Mouse (Mus musculus) retina, postnatal 7 days (tissue): ENCODE measurements around the gene Tomm70a.
"Not testable (repeated sequence)": the region's sequence is repeated elsewhere in the genome, so short reads cannot be mapped to it uniquely, and the experiment has no call there.

Experiments used
- DNase-seq: peaks from one replicate; pipeline ENCODE4 v3.0.0-alpha.2; 2012; ENCODE audit warnings: low read depth, low spot score

Gene Tomm70a

DNA sequence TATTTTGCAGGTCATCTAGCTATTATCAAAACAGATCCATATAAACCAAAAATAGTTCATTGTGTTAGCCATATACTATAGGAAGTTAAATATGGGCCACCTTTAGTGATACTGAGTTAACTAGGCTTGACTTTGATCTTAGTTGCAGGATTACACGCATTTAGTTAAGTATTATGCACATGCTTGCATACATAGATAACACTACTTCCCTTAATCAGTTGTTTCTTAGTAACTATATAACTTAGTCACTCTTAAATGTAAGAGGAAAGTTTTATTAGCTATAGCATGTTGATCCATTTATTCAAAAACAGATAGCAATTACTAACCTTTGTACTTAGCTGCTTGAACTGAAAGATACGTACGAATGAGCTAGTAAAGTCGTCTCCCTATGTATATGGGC is 29.9 kb downstream of the Tomm70a start:
- no peak for DNase-seq

DNA sequence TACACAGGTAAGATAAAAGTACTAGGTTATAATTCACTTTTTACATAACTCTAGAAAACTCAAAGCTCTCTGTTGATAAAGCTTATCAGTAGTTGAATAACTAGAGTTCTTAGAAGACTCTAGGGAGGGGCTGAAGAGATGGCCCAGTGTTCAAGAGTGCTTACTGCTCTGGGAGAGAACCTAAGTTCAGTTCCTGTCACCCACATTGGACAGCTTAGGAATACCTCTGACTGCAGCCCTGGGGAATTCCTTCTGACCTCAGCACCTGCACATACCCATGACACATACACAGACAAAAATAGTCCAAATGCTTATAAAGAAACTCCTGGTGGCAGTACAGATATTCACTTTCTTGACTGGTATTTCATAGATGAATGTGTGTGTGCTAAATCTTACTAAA is 34.4 kb downstream of the Tomm70a start:
- no peak for DNase-seq

GRCm38 (mm10) chr16:57157076-57157475 is 35.6 kb downstream of the Tomm70a start:
- DNase-seq: no peak

- no peak for DNase-seq
Observed at GRCm38 (mm10) chr16:57157728-57158127, 36.2 kb downstream of the Tomm70a start.

GRCm38 (mm10) chr16:57159835-57160234 is 38.3 kb downstream of the Tomm70a start:
- DNase-seq: no peak

- DNase-seq: no peak
Observed at GRCm38 (mm10) chr16:57162841-57163240, 41.3 kb downstream of the Tomm70a start.

DNA sequence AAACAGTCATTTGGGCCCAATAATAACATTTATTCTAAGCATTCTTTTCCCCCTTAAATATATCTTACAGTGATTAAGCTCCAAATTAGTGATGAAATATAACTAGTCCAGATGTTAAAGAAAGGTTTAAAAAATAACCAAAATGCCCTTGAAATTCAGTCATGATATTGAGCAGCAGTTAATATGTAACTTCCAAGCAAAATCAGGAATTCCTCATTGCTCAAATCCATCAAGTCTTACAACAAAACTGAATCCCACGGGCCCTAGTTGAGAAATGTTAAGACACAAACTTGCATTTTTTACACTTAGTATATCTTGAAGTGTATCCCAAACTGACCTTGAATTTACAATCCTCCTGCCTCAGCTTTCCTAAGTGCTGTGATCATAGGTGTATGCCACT is 42.2 kb downstream of the Tomm70a start:
- DNase-seq: no peak

DNA sequence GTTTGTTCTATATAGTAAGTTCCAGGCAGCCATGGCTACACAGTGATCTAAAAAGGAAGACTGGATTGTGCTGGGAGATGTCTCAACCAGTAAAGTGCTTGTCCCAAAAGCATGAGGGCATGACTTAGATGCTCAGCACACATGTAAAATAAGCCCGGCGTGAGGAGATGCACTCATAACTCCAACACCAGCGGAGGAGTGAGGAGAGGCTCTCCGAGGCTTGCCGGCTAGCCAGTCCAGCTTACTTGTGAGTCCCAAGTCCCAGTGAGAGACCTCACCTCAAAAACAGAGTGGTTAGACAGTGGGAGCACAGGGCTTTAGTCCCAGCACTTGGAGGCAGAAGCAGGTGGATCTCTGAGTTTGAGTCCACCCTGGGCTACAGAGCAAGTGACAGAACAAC is 43.7 kb downstream of the Tomm70a start:
- no peak for DNase-seq

GRCm38 (mm10) chr16:57166086-57166485 is 44.6 kb downstream of the Tomm70a start:
- no peak for DNase-seq

- peak; percentile 82 for DNase-seq
Observed at GRCm38 (mm10) chr16:57166611-57167513, 45.4 kb downstream of the Tomm70a start, which contains the start of gene Nit2. Gene Nit2 (minus strand): TSS chr16:57167341.

GRCm38 (mm10) chr16:57167514-57167912 is 46.0 kb downstream of the Tomm70a start:
- no peak for DNase-seq

- DNase-seq: no peak
Observed at GRCm38 (mm10) chr16:57168236-57168635, 46.7 kb downstream of the Tomm70a start.

GRCm38 (mm10) chr16:57171161-57171560 is 49.7 kb downstream of the Tomm70a start:
- DNase-seq: no peak

DNA sequence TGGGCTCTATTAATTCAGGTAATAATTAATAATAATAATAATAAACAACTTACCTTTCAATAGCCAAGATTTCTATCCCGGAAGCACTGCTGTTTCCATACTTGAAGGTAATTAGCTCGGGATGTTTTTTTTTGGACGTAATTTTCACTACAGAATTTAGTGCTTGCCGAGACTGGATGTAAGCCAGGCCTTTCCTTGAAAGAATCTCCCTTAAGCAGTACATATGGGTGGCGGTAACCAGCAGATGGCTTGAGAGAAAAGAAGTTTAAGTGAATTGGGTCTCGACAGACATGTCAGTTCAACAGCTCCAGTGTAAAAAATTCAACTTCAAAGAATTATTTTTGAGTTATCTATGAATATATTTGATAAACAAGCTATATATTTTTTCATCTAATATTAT is 50.1 kb downstream of the Tomm70a start:
- no peak for DNase-seq

DNA sequence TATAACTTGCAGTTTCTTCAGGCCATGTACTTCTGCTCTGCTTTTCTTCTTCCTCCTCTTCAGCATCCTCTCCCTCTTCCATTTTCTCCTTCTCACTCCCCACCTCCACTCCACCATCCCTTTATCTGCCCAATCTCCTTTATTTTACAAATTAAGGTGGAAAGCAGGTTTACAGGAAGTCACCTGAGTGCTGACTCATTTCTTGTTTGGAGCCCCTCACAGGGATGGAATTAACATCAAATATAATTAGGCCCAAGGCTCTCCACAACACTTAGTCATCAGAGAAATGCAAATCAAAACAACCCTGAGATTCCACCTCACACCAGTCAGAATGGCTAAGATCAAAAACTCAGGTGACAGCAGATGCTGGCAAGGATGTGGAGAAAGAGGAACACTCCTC is 53.0 kb downstream of the Tomm70a start:
- not testable (repeated sequence) for DNase-seq

GRCm38 (mm10) chr16:57175751-57176150 is 54.2 kb downstream of the Tomm70a start:
- no peak for DNase-seq

DNA sequence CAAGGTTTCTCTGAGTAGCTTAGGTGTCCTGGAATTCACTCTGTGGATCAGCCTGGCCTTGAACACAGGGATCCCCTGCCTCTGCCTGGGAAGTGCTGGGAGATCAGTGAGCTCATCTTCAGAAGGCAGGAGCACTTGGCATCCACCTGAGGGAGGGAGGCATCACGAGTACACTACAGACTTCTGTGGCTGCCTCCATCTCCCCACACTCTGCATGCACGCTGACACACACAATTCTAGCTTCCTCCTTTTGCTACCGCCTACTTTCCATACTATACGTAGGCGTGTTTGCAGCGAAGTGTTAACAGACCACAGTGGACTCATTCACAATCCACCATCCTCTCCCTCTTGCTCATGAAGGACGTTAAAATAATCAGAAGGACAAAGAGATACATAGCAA is 54.8 kb downstream of the Tomm70a start:
- no peak for DNase-seq

DNA sequence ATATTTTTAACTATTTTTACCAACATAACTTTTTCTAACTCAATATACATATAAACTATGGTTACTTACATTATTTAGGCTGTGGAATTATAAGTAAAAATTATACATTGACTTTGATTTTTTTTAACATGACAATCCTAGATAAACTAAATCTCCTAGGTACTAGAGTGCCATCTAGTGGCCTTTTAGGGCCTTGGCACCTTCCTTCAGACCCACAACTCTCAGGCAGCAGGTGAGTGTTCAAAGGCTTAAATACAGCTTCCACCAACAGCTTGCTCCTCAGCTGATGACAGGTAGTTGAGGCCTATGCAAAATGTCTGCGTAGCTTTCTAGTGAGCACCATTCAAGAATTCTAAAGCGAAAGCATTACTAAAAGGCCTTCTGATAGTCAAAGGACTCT is 55.8 kb downstream of the Tomm70a start:
- peak; percentile 38 for DNase-seq

- DNase-seq: no peak
Observed at GRCm38 (mm10) chr16:57177664-57178063, 56.2 kb downstream of the Tomm70a start.

GRCm38 (mm10) chr16:57181180-57181579 is 59.7 kb downstream of the Tomm70a start:
- no peak for DNase-seq

DNA sequence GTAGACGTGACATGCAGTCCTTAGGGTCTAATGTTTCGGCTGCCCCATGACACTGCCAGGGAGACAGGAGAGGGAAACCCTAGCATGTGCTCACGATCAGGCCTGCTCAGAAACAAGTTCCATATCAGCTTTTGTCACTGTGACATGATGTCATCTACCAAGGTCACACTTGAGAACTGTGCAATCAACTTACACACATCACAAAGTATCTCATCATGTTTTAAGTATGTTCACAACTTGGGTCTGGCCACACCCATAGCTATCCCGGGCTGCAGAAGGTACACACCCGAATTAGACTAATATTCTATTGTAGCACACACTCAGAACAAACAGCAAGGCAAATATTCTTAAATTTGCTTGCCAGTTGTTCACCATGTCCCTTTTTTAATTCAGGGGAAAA is 60.5 kb downstream of the Tomm70a start:
- DNase-seq: no peak

DNA sequence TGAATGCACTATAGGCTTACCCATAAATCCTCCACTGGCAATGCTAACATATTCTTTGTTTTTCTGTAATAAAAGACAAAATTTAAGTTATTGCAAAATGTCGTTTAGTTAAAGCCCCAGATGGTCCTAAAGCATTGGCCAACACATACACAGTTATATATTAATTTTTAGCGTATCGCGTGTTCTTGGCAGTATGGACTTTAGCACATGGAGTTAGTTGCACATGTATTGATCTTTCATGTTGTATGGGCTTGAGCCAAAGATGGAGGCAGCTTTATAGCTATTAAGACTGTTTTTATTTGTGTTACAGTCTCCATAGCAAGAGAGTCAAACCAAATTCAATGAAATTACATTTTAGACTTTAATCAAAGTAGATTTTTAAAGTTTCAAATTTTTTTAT is 65.1 kb downstream of the Tomm70a start:
- DNase-seq: no peak

DNA sequence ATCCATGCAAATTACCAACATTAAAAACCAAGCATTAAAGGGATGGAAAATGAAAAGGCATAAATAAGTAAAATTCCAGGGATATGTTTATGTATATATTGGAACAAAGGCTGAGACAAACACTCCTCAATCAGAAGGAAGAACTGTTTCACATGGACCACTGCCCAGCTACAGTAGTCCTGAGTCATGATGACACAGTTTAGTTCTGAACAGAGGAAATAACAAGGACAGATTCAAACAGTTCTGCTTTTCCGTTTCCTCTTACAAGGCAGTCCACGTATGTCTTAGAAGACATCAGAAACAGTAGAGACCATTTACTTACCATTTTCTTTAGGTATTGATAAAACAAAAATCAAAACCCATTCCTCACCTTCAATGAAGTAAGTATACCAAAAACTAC is 68.0 kb downstream of the Tomm70a start:
- DNase-seq: no peak

GRCm38 (mm10) chr16:57190390-57190789 is 68.9 kb downstream of the Tomm70a start:
- DNase-seq: no peak
